ENCODE assay signal across 8 mouse cellular contexts in genomic region chr13:109260796-109261516, GRCm38 (mm10).
A peak's percentile ranks its signal among the peaks of the same experiment; 100 is the strongest.
DNase-seq lines count a peak whose midpoint lies in the region; ATAC-seq and TF ChIP-seq lines count a peak whose summit lies in the region.

No protein-coding gene starts in this region.

- ATAC-seq in limb, embryonic 12.5 days (ENCODE audit: insufficient number of reproducible peaks, insufficient read depth, low FRiP score, low TSS enrichment, low read depth), result peak; percentile 65
- ATAC-seq in neural tube, embryonic 14.5 days (ENCODE audit: low read depth), result peak; percentile 54

- 3% methylated on average over 17 of the region's 17 CpGs for WGBS in spleen, adult 2 months
- WGBS in limb, embryonic 12.5 days, result under 1% methylated on average over 17 of the region's 17 CpGs
- WGBS in neural tube, embryonic 14.5 days, result 1% methylated on average over 17 of the region's 17 CpGs

- H3K9ac ChIP-seq in limb, embryonic 12.5 days (replicated peaks), result peak overlapping the region; percentile 70
- peak overlapping the region; percentile 42 for H3K9ac ChIP-seq in neural tube, embryonic 14.5 days (replicated peaks; ENCODE audit: low read depth, low read length)

- H3K27ac ChIP-seq in spleen, adult 2 months (ENCODE audit: insufficient read depth, low read length), result no peak overlapping the region
- H3K27ac ChIP-seq in limb, embryonic 12.5 days, result peak overlapping the region; percentile 93
- peak overlapping the region; percentile 57 for H3K27ac ChIP-seq in neural tube, embryonic 14.5 days (ENCODE audit: low read depth, low read length)

- peak overlapping the region; percentile 77 for H3K4me2 ChIP-seq in limb, embryonic 12.5 days
- H3K4me2 ChIP-seq in neural tube, embryonic 14.5 days (ENCODE audit: low read depth, low read length), result peak overlapping the region; percentile 92

- peak overlapping the region; percentile 39; the same call in 1 of the 2 replicates for H3K4me3 ChIP-seq in spleen, adult 2 months (ENCODE audit: extremely low read depth, insufficient read depth, insufficient read length)
- peak overlapping the region; percentile 55 for H3K4me3 ChIP-seq in limb, embryonic 12.5 days (replicated peaks)
- H3K4me3 ChIP-seq in neural tube, embryonic 14.5 days (ENCODE audit: low read depth, low read length), result peak overlapping the region; percentile 42

- no peak for TF ChIP-seq CTCF in spleen, adult 2 months (IDR thresholded peaks at IDR 0.05; ENCODE audit: extremely low read depth, insufficient read depth, insufficient read length, insufficient replicate concordance)

- H3K4me1 ChIP-seq in spleen, adult 2 months (ENCODE audit: control insufficient read depth, insufficient read depth, insufficient read length), result peaks cover 4% of the 10 kb centered on the region; the same call in 1 of the 2 replicates
- peaks cover 30% of the 10 kb centered on the region for H3K4me1 ChIP-seq in limb, embryonic 12.5 days (replicated peaks)
- 0 out of 2 replicates have a peak, but pooled peaks cover 7% of the 10 kb centered on the region for H3K4me1 ChIP-seq in neural tube, embryonic 14.5 days (ENCODE audit: control insufficient read depth, insufficient read depth, low read length)

- H3K36me3 ChIP-seq in spleen, adult 2 months (ENCODE audit: control insufficient read depth, insufficient read depth, low read length), result no peaks in the 10 kb centered on the region
- no peaks in the 10 kb centered on the region for H3K36me3 ChIP-seq in limb, embryonic 12.5 days
- no peaks in the 10 kb centered on the region for H3K36me3 ChIP-seq in neural tube, embryonic 14.5 days (ENCODE audit: control insufficient read depth, insufficient read depth, low read length)

- TF ChIP-seq POLR2A in spleen, adult 2 months (IDR thresholded peaks at IDR 0.05; ENCODE audit: low read depth, low read length), result no peak

- DNase-seq in adrenal gland, postnatal 25 days, result peak; percentile 15
- DNase-seq in adrenal gland, postnatal 10 days, result no peak
- no peak for DNase-seq in spleen, adult 2 months (ENCODE audit: low read depth in 1 of 2, low spot score in 2 of 2)
- DNase-seq in spleen, postnatal 10 days (ENCODE audit: low spot score in 2 of 2), result no peak
- no peak for DNase-seq in ovary, adult 18-20 months (ENCODE audit: low spot score)
- DNase-seq in urinary bladder, adult 2 months (ENCODE audit: low spot score), result no peak

- H3K9me3 ChIP-seq in limb, embryonic 12.5 days, result no peaks in the 10 kb centered on the region
- no peaks in the 10 kb centered on the region for H3K9me3 ChIP-seq in neural tube, embryonic 14.5 days (ENCODE audit: control insufficient read depth, low read length)

- peaks cover 8% of the 10 kb centered on the region for H3K27me3 ChIP-seq in spleen, adult 2 months (ENCODE audit: control insufficient read depth, insufficient read depth, low read length)
- no peaks in the 10 kb centered on the region for H3K27me3 ChIP-seq in limb, embryonic 12.5 days
- H3K27me3 ChIP-seq in neural tube, embryonic 14.5 days (ENCODE audit: control insufficient read depth, insufficient read depth, low read length), result no peaks in the 10 kb centered on the region
